In genomic region chr7:37359473-37359872, GRCm38 (mm10) we compare ENCODE assay signal across 19 mouse cellular contexts.
"Had no signal": no experiment of that assay in that cellular context is flagged by ENCODE, and none has a peak within 500 bp of the region (broad histone marks: within the 10 kb centered on the region; RNA-seq: fewer than 3 reads in every experiment).

No protein-coding gene starts in this region.

- H3K9ac ChIP-seq: intestine, embryonic 15.5 days; kidney, embryonic 15.5 days; limb, embryonic 12.5 days; limb, embryonic 15.5 days; liver, embryonic 14.5 days; liver, postnatal 0 days; lung, embryonic 14.5 days had no signal

- H3K27me3 ChIP-seq: intestine, embryonic 15.5 days had no signal

- H3K4me3 ChIP-seq: intestine, embryonic 15.5 days; kidney, embryonic 15.5 days; left cerebral cortex, adult 2 months; limb, embryonic 12.5 days; limb, embryonic 15.5 days; myocyte had no signal

- DNase-seq: kidney, adult 11 months; kidney, adult 8-10 months; liver, postnatal 0 days; right cerebral cortex, adult 18-20 months; right cerebral cortex, postnatal 14 days; thymus, adult 2 months; thymus, postnatal 14 days had no signal

- H3K4me2 ChIP-seq: intestine, embryonic 15.5 days; kidney, embryonic 15.5 days; limb, embryonic 12.5 days; limb, embryonic 15.5 days; liver, embryonic 11.5 days; lung, embryonic 14.5 days had no signal

- H3K27ac ChIP-seq: intestine, embryonic 15.5 days; kidney, embryonic 15.5 days; left cerebral cortex, adult 2 months; limb, embryonic 12.5 days; limb, embryonic 15.5 days; liver, embryonic 14.5 days; macrophage; stomach, postnatal 0 days had no signal

- H3K36me3 ChIP-seq: intestine, embryonic 15.5 days; kidney, embryonic 15.5 days; limb, embryonic 12.5 days; limb, embryonic 15.5 days had no signal

- H3K9me3 ChIP-seq: intestine, embryonic 15.5 days; kidney, embryonic 15.5 days; limb, embryonic 12.5 days; limb, embryonic 15.5 days had no signal

- ATAC-seq: intestine, embryonic 15.5 days; liver, postnatal 0 days; lung, postnatal 0 days had no signal
